Mouse (Mus musculus): ENCODE measurements around the gene Paqr7. TPM values are rescaled to one million over a fixed set of nuclear protein-coding genes. Genes with fewer than 3 reads are reported as not detected.
"Not testable (repeated sequence)": the region's sequence is repeated elsewhere in the genome, so short reads cannot be mapped to it uniquely, and the experiment has no call there.

Gene Paqr7
- polyA plus RNA-seq, 1 experiment: 47.6 TPM

DNA sequence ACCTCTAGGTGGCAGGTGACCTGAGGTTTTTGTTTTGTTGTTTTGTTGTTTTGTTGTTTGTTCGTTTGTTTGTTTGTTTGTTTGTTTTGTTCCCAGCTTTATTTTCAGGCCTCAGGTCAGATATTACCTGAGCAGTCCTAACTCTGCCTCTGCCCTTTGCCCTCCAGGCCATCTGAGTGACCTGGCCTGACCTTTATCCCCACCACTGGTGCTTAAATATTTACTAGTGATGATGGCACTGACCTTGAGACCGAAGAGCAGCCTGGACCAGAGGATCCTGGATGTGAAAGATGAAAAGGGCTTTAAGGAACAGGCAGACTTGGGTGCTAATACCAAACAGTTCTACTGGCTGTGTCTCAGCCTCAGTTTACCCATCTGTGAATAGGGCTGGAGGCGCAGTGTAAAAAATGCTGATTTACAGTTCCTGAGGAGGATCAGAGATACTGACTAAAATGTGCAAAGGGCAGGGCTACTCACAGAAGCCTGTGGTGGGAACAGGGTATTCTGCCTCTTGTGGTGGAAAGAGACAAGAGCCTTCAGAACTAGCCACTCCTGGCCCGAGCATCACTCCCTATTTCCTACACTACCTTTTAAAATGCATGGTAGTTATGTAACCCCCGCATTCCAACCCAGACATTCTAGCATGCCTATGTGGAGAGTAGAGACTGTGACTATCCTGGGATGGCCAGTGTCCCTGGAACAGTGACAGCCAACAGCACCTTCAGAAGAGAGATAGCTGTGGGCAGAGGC, 11.2 kb upstream of the Paqr7 start:
- 96% methylated on average over 5 of the region's 5 CpGs for WGBS
- no peaks in the 10 kb centered on the region for H3K36me3 ChIP-seq (ENCODE audit: control insufficient read depth, insufficient read depth, low read length)
- H3K4me1 ChIP-seq (replicated peaks; ENCODE audit: control insufficient read depth, insufficient read depth, low read length): 0 out of 2 replicates have a peak, but pooled peaks cover 3% of the 10 kb centered on the region
- no peaks in the 10 kb centered on the region for H3K27me3 ChIP-seq (ENCODE audit: control insufficient read depth, insufficient read depth, low read length)
- no peak for DNase-seq
- TF ChIP-seq POLR2A (IDR thresholded peaks at IDR 0.05; ENCODE audit: control insufficient read depth, extremely low read depth, insufficient read depth, low read length, poor library complexity) (no peak), CTCF (IDR thresholded peaks at IDR 0.05; ENCODE audit: borderline replicate concordance, control insufficient read depth, extremely low read depth, insufficient read depth, low read length, poor library complexity) (no peak)
- H3K4me3 ChIP-seq (ENCODE audit: control insufficient read depth, insufficient read depth, low read length): no peak overlapping the region
- no peak overlapping the region for H3K27ac ChIP-seq (ENCODE audit: control insufficient read depth, insufficient read depth, low read length)

DNA sequence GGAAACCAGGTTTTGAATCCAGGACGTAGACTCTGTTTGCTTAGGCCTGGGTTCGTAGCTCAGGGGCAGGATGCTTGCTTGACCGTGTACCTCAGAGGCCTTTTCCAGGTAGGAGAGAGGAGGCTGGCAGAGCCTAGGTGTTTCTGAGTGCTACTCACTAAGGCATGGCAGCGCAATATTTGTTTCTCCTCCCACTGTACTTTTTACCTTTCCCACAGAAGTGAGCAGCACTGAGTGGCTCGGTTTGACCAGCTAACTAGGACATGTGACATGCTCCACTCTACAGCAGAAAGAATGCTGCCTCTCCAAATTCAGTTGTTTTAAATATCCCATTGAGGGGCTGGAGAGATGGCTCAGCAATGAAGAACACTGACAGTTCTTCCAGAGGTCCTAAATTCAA, 8.3 kb upstream of the Paqr7 start:
- no peaks in the 10 kb centered on the region for H3K27me3 ChIP-seq (ENCODE audit: control insufficient read depth, insufficient read depth, low read length)
- peaks cover 15% of the 10 kb centered on the region for H3K4me1 ChIP-seq (replicated peaks; ENCODE audit: control insufficient read depth, insufficient read depth, low read length)
- no peak overlapping the region for H3K4me3 ChIP-seq (ENCODE audit: control insufficient read depth, insufficient read depth, low read length)
- no peak for TF ChIP-seq CTCF (IDR thresholded peaks at IDR 0.05; ENCODE audit: borderline replicate concordance, control insufficient read depth, extremely low read depth, insufficient read depth, low read length, poor library complexity)
- no peak for DNase-seq
- H3K27ac ChIP-seq (ENCODE audit: control insufficient read depth, insufficient read depth, low read length): no peak overlapping the region
- over 99% methylated on average over 5 of the region's 5 CpGs for WGBS
- no peaks in the 10 kb centered on the region for H3K36me3 ChIP-seq (ENCODE audit: control insufficient read depth, insufficient read depth, low read length)

DNA sequence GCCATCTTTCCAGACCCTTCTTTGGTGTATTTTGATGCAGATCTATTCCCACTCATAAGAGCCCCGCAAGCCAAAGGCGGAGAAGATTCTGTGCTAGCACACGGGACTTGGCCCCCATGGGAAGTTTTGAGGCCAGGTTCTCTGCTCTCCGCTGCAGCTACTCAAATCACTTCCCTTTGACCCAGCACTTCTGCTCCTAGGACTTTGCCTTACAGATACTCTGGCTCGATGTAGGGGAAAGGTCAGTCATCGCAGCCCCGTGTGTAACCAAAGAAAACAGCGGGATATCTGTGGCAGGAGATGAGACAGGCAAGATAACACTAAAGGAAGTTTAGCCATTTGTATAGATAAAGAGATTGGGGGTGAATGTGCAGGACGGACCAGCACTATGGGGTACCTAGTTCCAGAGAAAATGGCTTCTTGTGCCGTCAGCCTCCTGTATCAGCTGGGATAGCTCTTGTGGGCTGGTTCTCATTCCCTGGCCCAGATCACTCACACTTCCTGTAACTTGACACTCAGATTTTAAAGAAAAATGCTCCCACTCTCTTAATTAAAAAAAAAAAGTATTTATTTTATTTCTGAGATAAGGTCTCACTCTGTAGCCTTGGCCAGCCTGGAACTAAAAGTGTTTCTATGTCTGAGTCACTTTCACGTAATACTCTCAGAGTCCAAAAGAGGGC, 6.4 kb upstream of the Paqr7 start:
- TF ChIP-seq CTCF (IDR thresholded peaks at IDR 0.05; ENCODE audit: borderline replicate concordance, control insufficient read depth, extremely low read depth, insufficient read depth, low read length, poor library complexity) (no peak), POLR2A (IDR thresholded peaks at IDR 0.05; ENCODE audit: control insufficient read depth, extremely low read depth, insufficient read depth, low read length, poor library complexity) (no peak)
- H3K36me3 ChIP-seq (ENCODE audit: control insufficient read depth, insufficient read depth, low read length): no peaks in the 10 kb centered on the region
- peaks cover 24% of the 10 kb centered on the region for H3K4me1 ChIP-seq (replicated peaks; ENCODE audit: control insufficient read depth, insufficient read depth, low read length)
- no peaks in the 10 kb centered on the region for H3K27me3 ChIP-seq (ENCODE audit: control insufficient read depth, insufficient read depth, low read length)
- no peak overlapping the region for H3K27ac ChIP-seq (ENCODE audit: control insufficient read depth, insufficient read depth, low read length)
- WGBS: 83% methylated on average over 11 of the region's 11 CpGs
- DNase-seq: no peak
- H3K4me3 ChIP-seq (ENCODE audit: control insufficient read depth, insufficient read depth, low read length): no peak overlapping the region

DNA sequence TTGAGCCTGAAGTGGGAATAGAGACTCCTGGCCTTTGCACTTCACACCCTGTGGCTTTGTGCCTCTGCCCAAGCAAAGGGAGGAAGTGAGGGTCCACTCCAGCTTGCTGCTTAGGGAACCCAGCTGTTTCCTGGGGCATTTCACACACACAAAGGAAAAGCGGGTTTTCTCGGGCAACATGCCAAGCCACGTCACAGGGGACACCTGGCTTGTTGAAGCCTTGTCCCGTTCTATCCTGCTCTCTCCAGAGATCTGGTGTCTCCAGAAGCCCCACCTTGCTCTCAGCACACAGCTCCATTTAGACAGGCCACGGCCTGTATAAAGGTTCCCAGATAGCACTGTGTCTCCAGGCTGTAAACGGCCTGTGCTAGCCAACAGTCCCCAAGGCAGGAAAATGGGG, 4.8 kb upstream of the Paqr7 start:
- H3K27ac ChIP-seq (ENCODE audit: control insufficient read depth, insufficient read depth, low read length): no peak overlapping the region
- no peak for DNase-seq
- peaks cover 39% of the 10 kb centered on the region for H3K4me1 ChIP-seq (replicated peaks; ENCODE audit: control insufficient read depth, insufficient read depth, low read length)
- H3K27me3 ChIP-seq (ENCODE audit: control insufficient read depth, insufficient read depth, low read length): no peaks in the 10 kb centered on the region
- no peak overlapping the region for H3K4me3 ChIP-seq (ENCODE audit: control insufficient read depth, insufficient read depth, low read length)
- H3K36me3 ChIP-seq (ENCODE audit: control insufficient read depth, insufficient read depth, low read length): no peaks in the 10 kb centered on the region
- TF ChIP-seq CTCF (IDR thresholded peaks at IDR 0.05; ENCODE audit: borderline replicate concordance, control insufficient read depth, extremely low read depth, insufficient read depth, low read length, poor library complexity) (no peak), POLR2A (IDR thresholded peaks at IDR 0.05; ENCODE audit: control insufficient read depth, extremely low read depth, insufficient read depth, low read length, poor library complexity) (no peak)
- 15% methylated on average over 6 of the region's 6 CpGs for WGBS

DNA sequence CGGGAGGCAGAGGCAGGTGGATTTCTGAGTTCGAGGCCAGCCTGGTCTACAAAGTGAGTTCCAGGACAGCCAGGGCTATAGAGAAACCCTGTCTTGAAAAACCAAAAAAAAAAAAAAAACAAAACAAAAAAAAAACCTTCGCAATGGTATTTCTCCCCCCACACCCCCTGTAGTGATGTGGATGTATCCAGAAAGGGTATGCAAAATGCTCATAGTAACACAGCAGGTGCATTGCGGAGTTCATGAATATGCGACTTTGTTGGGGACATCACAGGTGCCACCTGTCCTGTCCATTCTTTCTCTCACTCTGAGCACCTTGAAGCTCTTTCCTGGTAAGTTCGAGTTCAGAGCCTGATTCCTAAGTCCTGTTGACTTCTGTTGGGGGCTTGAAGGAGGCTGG, 2.3 kb upstream of the Paqr7 start:
- not testable (repeated sequence) for H3K27me3 ChIP-seq (ENCODE audit: control insufficient read depth, insufficient read depth, low read length); H3K27ac ChIP-seq (ENCODE audit: control insufficient read depth, insufficient read depth, low read length); H3K36me3 ChIP-seq (ENCODE audit: control insufficient read depth, insufficient read depth, low read length); H3K4me3 ChIP-seq (ENCODE audit: control insufficient read depth, insufficient read depth, low read length); DNase-seq
- H3K4me1 ChIP-seq (replicated peaks; ENCODE audit: control insufficient read depth, insufficient read depth, low read length): peaks cover 50% of the 10 kb centered on the region
- 83% methylated on average over 6 of the region's 6 CpGs for WGBS

DNA sequence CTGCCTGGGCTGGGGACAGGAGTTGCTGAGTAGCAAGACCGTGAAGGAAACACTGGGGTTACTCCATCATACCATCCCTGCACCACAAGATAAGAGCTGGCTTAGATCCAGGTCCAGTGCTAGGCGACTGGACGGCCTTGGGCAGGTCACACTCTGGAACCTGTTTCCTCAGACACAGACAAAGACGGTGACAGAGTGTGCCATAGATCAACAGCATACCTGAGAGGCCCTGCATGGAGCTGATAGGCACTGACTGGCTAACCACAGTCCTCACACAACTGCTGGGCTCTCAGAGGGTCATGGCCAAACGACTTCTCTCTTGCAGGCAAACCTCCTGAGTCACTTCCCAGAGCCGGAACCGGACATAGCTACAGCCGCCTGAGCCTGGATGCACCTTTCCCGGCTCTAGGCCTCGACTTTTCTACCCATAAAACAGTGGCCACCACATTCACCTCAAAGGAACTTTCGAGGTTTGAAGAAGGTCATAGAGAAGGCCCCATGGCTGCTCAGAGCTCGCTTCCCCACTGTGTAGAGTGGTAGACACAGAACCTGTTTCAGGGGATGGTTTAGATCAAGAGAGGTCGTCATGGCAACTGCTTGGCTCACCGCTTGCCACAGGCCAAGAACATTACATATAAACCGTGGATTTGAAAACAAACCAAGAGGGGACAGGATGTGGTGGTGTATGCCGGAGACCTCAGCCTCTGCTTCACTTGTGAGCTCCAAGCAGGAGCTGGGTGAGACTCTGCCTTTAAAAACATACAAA, 1.5 kb upstream of the Paqr7 start:
- Histone ChIP-seq H3K4me1 (replicated peaks; ENCODE audit: control insufficient read depth, insufficient read depth, low read length) (peaks cover 47% of the 10 kb centered on the region), H3K4me3 (ENCODE audit: control insufficient read depth, insufficient read depth, low read length) (no peak overlapping the region), H3K27ac (ENCODE audit: control insufficient read depth, insufficient read depth, low read length) (peak overlapping the region; percentile 89), H3K27me3 (ENCODE audit: control insufficient read depth, insufficient read depth, low read length) (no peaks in the 10 kb centered on the region), H3K36me3 (ENCODE audit: control insufficient read depth, insufficient read depth, low read length) (no peaks in the 10 kb centered on the region)
- WGBS: 9% methylated on average over 16 of the region's 16 CpGs
- DNase-seq: peak; percentile 80
- TF ChIP-seq POLR2A (IDR thresholded peaks at IDR 0.05; ENCODE audit: control insufficient read depth, extremely low read depth, insufficient read depth, low read length, poor library complexity) (no peak), CTCF (IDR thresholded peaks at IDR 0.05; ENCODE audit: borderline replicate concordance, control insufficient read depth, extremely low read depth, insufficient read depth, low read length, poor library complexity) (no peak)
